Mouse (Mus musculus) neural tube, embryonic 10.5 days (tissue): Measurements from ENCODE around the gene Fxyd7.

Experiments used
- DNase-seq: peaks from one replicate; pipeline ENCODE4 v3.0.0-alpha.2; 2017; ENCODE audit warnings: low spot score; ENCODE audit errors: extremely low spot score

Fxyd7 gene

DNA sequence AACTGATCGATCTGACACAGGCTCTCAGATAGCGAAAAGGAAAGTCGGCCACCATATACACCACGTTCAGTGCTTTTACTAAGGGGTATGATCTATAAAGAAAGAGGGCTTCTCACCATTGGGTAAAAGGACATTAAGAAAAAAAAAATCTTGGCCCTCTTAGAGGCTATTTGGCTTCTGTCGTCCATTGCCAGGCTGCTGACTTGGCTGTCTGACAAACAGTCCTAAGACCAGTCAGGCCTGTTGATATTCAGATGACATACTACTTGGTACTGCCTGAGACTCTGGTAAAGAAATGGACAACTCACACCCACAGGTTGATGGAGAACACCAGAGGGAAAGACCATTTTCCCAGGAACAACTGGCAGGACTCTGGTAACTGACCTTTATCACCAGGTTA is 38.3 kb downstream of the Fxyd7 start:
- no peak for DNase-seq

DNA sequence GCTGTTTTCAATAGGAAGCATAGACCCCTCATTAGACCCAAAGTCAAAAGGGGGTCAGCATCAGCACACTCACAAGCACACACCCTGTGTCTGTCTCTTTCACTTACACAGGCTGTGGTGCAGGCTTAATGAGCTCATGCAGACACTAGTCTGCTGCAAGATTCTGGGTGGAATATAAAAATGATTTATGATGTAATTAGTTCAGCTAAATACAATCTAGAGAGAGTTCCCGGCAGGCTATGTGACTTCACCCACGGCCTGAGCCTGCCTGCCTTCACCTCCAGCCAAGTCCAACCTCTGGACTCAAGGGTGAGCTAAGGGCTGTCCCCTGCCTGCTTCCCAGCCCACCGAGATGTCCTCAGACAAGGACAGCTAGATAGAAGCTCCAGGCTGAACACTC is 42.4 kb downstream of the Fxyd7 start:
- no peak for DNase-seq

DNA sequence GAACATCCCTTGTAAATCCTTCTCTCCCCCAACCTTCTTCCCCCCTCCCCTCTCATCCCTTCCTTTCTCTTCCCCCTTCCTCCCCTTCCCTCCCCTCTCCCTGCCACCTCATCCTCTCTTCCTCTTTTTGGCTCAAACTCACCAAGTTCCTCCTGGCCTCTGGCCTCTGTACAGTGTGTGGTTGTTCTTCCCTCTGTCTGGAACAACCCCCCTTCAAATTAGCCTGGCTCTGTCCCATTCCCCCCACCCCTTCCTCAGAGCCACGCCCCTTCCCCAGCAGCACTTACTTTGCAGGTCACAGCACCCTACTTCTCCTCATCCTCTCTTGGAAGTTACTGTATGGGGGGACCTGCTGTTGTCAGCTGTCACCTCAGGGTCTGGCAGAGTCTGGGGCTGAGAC is 43.1 kb downstream of the Fxyd7 start:
- DNase-seq, result no peak

DNA sequence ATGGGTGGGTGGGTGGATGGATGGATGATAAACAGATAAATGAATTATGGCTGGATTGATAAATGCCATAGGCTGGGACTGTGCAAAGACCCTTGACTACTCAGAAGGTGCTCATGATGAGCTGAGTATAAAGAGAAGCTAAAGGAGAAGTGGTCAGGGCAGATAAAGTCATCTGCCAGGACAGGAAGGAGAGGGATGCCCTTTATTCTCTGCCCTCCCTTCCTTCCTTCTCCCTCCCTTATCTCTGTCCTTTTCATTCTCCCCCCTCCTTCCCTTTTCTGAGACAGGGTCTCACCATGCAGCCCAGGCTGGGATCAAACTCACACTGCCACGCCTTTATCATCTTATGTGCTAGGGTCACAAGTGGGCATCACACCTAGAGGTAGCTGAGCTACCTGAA is 43.5 kb downstream of the Fxyd7 start:
- DNase-seq, result no peak

DNA sequence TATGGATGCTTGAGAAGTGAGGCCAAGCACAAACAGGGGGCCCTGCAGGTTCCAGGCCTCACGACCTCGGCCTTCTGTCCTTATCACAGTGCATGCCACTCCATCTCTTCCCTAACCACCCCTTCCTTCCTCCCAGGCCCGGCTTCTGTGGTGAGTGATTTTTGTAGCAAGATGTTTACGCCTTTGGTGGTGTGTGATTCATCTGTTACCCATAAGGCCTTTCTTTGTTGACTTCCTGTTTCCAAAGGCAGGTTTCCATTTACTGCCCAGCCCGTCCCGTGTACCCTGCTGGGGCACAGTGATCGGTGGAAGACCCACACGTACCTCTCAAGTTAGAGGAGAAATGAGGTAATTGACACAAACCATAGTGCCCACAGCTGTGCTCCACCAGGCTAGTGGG is 48.6 kb downstream of the Fxyd7 start:
- DNase-seq, result no peak

DNA sequence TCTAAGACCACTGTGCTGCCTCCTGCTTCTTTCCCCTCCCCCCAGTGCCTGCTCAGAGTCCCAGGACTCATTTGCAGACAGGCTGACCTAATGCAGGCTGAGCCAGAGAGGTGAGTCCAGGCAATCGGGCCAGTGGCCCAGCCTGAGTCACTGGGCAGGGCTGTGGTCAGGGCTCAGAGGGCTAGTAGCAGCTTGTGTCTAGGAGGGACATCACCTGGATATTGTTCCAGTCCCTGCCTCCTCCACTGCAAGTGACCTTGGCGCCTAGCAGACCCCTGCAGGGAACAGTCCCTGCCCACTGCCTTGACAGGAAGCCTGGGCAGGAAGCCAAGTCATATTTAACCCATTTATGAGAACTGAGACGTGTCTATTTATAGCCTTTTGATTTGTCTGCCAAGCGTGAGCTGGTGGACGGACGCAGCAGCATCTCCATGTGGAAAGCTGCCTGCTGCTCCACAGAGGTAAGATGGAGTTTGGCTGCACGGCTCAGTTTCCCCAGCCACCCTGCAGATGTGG is 50.7 kb downstream of the Fxyd7 start:
- DNase-seq, result no peak

DNA sequence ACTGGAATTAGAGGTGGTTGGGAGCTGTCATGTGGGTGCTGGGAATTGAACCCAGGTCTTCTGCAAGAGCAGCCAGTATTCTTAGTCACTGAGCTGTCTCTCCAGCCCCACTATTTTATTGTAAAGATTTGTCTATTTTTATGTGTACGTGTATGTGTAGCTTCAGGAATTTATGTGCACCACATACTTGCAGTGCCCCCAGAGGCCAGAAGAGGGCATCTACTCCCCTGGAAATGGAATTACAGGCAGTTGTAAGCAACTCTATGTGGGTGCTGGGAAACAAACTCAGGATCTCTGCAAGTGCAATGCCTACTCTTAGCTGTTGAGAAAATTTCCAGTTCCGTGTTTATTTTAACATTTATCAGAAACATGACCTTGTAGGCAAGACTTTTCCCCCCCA is 54.8 kb downstream of the Fxyd7 start:
- no peak for DNase-seq

DNA sequence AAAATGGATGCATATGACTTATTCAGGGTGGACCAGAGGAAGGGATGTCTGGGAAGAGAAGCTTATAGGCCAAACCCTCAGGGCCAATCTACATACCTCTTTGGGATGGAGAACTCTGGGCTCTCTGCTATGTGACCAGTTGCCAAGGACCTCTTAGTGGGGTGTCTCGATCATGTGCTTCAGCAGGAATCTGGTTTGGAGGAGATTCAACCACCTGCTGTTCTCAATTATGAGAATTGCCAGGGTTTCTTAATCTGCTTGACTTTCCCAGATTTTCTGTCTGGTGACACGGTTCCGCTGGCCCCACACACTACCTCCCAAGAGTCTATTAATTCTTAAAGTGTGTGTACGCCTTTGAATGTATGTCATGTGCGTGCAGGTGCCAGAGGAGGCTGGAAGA is 57.3 kb downstream of the Fxyd7 start:
- DNase-seq, result no peak
